Mouse (Mus musculus): ENCODE results near the gene Nudt6.

Gene Nudt6

DNA sequence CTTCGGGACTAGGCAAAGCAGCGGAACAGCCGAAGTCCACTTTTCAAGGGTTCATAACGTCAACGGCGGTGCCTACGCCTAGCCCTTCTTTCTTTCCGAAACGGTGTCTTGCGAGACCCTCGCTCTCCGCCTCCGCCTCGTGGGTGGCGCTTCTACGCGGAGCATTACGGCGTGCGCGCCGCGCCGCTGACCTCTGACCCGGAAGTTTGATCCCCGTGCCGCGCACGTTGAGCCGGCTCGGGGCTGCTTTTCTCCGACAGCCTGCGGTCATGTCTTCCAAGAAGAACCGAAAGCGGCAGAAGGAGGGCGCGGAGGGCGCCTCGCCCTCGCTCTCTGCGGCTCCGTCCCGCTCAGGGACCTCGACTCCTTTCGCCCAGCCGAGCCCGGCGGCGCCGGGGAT is at the start of gene Nudt6:
TSS of gene Nudt6 (minus strand) at position 140 of the 400 bp plus-strand sequence.
- peak; percentile 88 to 94 for DNase-seq (ENCODE audit: low spot score in 2 of 2)

DNA sequence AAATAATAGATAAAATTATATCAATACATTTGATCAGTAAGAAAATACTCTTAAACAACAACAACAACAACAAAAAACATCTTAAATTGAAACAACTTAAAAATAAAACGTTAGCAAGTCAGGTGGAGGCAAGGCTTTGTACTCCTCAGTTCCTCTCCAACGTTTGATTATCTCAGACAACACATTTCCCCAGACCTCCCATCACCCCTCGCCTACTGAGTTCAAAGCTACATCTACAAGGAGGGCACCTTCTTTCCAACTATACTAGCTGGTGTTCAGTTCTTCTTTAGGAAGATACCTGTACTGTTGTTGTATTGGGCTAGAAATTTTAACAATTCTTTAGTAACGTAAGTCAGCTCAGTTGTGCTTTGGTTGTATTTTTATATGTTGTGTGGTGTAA is 49.3 kb upstream of the Nudt6 start:
- DNase-seq (ENCODE audit: low spot score in 2 of 2) = no peak

DNA sequence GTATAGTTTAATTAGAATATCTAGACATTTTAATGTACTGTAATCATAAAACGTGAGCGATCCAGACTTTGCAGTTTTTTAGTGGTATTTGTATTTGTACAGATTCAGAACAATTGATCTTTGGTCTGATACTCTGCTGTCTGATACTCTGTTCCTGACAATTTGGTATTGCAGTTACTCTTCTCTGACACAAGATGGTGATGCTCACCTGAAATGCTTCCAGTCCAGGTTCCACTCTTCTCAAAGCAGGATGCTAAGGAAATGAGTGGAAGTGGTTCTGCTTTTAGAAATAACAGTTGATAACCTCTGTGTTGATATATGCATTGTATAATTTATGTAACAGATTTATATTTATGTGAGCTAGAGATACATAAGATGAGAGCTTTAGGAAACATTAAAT is 48.2 kb upstream of the Nudt6 start:
- no peak for DNase-seq (ENCODE audit: low spot score in 2 of 2)

DNA sequence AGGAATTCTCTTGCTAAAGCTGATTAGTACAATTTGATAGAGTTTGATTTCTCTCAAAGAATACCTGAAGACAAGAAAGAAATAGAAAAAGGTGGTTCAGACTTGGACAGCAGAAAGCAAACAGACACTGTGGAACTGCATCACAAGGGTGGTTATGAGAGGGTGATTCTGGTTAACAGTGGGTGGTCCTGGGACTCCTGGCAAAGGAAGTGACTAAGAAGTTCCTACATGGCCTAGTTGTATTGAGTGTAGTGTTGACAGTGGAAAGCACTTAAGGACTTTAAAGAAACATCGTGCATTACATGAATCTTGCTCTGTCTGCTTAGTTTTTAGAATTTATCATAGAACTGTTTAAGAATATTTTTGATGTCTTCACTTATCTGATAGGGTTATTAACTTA is 36.0 kb upstream of the Nudt6 start:
- no peak for DNase-seq (ENCODE audit: low spot score in 2 of 2)

DNA sequence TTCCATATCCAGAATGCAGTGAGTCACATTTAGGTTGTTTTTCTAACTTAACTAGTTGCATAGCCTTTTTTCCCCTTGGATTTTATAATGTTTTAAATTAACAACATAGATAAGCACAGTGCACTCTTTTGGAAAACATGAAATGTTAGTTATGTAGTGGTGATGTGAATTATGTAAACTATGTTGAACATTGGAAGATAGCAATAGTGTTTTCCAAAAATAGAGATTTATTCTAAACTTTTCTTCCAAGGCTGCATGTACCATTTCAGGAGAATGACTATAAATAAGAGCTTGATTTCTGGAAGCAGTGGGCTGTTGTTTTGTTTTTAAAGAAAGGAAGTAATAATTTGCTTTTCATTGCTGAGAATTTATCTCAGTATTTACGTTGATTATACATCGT is 23.4 kb upstream of the Nudt6 start:
- DNase-seq (ENCODE audit: low spot score in 2 of 2) = no peak

DNA sequence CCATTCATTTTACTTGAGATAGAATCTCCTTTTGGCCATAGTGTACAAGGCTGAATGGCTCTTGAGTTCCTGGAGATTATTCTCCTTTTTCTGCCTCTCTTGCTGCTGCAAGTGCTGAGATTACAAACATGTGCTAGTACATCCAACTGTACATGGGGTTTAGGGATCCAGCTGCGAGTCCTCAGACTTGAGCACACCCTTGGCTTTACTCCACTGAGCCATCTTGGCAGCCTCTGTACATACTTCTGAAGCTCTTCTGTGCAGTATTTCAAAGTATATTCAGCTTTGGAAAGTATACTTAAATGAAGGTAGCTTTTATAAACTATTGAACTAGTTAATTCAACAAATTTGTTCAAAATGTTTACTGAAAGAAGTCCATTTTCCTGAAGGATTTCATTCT is 19.8 kb upstream of the Nudt6 start:
- peak in 1 of 2 experiments; percentile 20 for DNase-seq (ENCODE audit: low spot score in 2 of 2)

DNA sequence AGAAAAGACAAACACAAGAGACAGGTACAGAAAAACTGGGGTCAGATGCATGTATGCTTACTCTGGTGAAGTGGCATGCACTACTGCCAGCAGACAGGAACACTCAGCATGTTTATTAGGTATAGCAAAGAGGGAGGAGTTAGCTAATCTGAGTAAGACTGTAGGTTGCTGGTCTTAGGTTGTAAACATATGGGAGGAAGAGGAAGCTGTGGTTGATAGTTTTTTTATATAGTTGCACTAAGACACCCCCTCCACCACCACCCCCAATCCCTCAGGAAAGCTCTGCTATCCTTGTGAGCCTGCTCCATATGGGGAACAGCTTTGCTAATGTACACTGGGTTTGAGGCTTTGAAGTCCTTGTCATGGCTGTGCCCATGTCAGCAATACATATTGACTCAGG is 10.3 kb upstream of the Nudt6 start:
- DNase-seq (ENCODE audit: low spot score in 2 of 2) = no peak

DNA sequence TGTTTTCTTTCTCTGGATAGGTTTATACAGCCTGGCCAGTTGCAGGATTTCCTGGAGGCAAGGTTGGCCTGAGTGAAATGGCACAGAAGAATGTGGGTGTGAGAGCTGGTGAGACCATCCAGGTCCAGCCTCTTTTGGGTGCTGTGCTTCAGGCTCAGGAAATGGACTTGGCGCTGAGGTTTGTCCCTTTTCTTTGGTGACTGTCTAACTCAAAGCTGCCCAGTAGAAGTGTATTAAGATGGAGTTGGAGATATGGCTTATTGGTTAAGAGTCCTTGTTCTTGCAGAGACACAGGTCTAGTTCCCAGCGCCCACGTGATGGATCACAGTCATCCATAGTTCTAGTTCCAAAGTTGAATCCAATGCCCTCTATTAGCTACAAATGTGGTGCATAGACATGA is 6.1 kb upstream of the Nudt6 start:
- DNase-seq (ENCODE audit: low spot score in 2 of 2) = no peak

DNA sequence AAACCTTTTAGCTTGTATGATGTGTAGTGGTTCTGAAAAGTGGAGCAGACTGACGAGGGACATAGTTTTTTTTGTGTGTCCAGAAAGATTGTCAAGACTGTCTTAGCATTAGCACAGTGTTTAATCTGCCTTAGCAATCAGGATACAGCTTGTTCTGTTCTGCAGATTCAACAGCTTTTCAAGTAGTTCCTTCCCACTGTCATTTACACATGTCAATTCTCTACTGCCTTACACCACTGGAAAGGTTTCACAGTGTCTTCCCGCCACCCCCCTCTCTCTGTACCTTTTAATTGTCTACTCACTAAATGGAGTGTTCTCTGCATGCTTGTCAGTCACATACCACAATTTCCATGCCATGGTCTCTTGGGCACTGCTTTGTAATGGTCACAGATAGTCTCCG is 1.2 kb upstream of the Nudt6 start:
- DNase-seq (ENCODE audit: low spot score in 2 of 2) = no peak

DNA sequence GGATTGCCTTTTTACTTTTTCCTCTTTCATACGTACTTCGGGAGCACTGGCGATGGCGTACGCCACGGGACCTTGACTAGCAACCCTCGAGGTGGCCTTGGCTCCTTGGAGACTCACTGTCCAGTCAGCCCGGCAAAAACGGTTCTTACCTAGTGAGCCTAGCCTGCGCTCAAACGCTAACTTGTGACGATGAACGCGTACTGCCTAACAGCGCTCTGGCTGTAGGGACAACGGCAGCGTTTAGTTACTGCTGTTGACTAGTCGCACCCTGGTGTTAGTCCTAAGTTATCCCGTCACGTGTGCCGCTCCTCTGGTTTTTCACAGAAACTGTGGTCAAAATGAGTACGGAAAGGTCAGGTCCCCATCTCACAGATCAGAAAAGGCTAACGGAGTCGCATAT is 630 bp upstream of the Nudt6 start:
- DNase-seq (ENCODE audit: low spot score in 2 of 2) = no peak

DNA sequence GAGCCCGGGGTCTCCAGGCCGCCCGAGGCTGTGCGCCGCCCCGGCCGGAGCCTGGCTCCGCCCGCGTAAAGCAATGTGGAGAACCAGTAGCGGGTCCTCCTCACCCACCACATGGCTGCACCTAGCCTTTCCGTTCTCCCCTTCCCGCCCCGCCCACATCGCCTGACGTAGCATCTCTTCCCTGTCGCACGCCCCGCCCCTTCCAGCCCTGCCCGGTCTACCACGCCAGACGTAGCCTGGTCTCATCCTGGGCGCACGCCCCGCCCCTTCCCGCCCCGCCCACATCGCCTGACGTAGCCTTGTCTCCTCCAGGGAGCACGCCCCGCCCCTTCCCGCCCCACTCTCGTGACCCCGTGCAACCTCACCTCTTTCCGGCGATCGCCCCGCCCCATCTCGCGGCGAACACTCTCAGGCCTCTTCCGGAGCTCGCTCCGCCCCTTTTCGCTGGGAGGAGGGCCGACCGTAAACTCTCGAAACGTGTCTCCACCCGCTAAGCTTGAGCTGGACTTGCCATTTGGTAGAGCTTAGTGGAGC is 486 bp downstream of the Nudt6 start, which contains the start of gene Spata5:
TSS of gene Spata5 (plus strand) at position 439 of the 534 bp plus-strand sequence.
- DNase-seq (ENCODE audit: low spot score in 2 of 2) = peak; percentile 97

DNA sequence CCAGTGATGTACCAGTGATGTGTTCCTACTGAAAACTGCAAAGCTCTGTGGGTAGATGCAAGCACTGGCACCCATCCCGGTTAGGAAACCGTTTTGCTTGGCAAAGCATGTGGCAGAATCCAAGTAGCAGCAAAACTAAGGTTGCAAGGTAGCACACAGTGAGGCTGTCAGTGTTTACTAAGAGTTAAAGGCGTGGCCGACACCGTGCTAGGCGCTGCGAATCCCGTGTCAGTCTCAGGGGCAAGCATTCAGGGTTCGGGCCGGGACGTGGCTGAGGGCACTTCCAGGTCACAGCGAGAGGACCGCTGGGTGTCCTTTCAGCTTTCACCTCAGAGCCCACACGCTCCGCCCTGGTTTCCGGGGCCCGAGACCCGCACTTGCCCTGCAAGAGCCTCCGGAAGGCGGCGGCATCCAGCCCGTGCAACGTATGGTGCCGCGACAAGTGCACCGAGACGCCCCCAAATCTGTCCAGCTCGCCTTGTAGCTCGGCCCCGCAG is 1.0 kb downstream of the Nudt6 start:
- no peak for DNase-seq (ENCODE audit: low spot score in 2 of 2)

DNA sequence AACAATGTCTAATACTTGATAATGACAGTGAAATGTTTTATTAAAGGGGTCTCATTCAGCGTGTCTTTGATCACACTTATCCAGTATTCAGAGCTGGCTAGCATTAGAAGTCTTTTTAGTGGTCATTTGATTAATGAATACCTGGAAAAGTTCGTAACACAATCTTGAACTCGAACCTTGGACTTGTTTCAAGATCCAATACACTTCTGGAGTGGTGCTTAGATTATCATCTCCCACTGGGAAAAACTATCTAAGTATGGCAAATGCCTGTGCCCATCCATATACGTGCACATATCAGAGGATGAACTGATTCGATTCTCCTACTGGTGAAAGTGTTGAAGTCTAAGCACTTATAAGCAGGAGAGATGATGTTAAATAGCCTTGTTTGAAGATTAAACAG is 1.7 kb downstream of the Nudt6 start:
- DNase-seq (ENCODE audit: low spot score in 2 of 2) = no peak

DNA sequence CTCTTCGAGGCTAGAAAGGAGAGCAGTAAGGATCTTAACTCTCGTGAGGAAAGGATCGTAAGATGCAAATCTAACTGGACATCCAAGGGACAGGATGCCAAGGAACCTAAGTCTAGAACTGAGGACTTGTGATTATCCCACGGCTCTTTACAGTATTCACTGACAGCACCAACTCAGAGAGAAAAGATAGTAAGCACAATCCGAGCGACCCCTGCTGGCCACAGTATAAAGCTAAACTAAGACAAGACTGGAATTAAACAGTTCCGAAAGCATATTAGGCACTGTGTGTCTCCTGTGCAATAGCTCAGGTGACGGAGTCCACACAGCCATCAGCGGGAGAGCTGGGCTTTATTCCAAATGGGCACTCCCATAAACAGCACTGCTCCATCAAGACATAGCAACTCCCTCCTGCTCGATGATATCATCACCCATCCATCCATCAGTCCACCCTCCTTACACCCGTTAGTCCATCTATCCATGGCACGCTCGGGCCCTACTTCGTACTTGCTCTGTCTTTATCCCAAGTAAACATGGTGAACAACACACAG is 5.5 kb downstream of the Nudt6 start:
- peak; percentile 55 to 81 for DNase-seq (ENCODE audit: low spot score in 2 of 2)

DNA sequence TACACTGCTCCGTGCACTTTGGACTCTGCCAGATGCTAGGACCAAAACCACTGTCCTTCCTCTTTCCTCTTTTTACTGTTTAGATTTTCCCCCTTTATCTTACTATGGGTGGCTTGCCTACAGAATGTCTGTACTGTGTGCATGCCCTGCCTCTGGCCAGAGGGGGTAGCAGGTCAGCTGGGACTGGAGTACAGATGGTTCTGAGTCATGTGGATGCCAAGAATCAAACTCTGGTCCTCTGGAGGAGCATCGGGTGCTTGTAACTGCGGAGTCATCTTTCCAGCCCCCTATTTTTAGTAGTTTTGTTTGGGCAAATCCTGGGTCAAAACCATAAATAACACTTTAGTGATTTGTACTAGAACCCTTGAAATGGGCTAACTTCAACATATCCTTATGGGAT is 6.6 kb downstream of the Nudt6 start:
- DNase-seq (ENCODE audit: low spot score in 2 of 2) = no peak

DNA sequence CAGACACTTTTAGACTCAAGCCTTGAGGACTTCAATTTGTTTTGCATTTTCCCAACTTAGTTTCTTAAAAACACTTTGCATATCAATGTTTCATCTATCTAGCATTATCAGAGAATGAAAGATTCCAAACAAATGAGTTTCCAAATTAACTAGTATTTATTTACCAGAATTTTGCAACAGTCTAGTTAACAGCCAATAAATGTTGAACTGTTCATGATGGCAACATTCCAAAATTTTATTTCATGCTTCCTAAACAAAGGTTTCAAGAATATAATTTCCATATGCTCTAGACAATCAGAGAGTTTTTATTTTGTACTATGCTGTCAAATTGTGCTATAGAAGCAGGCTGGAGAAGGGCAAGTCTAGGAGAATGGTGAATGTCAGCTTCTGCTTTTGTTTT is 12.4 kb downstream of the Nudt6 start:
- DNase-seq (ENCODE audit: low spot score in 2 of 2) = no peak

DNA sequence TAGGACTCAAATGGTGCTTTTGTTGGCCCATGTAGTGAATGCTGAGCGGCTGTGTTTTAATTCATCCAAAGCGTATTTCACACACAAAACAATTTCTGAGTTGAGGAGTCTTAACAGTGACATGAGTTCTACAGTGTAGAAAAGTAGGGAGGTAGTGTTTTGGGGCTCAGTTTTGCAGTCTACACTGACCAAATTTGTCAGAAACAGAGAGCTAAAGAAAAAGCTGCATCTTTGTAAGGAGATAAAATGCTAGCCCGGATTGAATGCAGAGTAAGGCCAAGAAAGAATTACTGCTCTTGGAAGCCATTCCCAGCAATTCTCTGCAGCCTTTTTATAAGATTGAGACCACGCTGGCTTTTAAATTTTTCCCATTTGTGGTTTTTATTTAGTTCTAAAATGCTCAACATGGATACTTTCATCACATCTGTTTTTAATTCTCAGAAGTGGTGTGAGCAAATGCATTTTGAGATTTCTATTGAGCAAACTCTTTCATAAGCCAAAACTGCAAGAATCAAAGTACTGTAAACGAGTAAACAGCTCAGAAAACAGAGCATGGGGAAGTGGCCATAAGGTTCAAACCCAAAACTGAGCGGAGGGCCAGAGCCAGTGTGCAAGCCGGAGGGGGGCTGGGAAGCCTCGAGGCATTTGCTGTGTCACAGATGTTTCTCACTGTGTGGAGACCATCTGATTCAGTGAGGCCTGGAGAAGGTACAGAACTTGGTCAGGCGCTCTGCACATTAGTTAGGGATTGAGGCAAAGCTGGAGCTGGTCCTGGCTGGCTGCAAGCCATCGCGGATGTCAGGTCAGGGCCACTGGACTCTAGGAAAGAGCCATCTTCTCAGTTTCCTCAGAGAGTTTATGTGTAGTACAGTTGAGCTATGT is 18.0 kb downstream of the Nudt6 start:
- DNase-seq (ENCODE audit: low spot score in 2 of 2) = peak in 1 of 2 experiments; percentile 63

DNA sequence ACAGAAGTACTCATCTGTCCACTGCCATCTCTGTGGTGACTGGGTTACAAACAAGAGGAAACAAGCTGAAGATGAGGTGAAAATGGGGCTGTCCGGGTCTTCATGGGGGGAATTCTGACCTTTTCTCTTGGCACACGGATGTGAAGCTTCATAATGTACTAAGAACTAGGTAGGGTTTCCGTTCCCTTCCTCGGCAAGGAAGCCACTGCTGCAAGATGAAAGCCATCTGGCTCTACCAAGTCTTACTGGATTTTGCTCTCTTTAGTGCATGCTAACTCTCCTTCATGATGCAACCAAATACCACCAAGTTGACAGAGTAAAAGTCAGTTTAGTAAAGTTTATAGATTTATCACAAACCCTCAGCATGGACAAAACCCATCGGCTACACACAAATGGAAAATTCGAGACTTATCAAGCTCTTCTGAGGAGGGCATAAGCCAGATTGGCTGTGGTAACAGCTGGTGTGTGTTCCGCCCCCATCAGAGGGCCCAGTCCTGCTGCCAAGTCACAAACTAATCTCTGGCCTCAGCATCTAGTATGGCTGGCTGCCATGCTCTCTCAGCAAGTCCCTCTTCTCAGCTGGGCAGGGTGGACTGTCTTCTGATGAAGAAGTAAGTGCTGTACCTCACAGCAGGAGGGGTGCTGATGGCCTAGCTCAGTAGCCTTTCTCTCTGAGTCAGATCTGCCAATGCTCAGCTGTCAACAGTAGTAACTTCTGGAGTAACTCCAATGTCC is 21.2 kb downstream of the Nudt6 start:
- peak in 1 of 2 experiments; percentile 66 for DNase-seq (ENCODE audit: low spot score in 2 of 2)

DNA sequence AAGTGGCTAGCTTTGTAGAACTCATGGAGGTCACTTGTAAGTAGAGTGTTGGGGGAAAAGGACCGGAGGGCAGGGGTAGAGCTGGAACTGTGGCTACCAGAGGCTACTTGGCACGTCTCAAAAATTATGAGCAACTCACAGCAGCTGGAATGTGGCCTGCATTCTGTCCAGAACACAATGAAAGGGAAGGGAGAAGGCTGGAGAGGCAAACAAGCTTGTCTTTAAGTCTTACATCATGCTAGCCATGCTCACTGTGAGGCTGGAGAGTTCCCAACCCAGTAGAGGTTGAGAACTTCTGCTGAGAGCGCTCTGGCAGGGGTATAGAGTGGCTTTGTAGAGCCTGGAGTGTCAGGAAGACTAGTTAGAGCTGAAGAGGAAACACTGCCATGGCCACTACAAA is 22.4 kb downstream of the Nudt6 start:
- DNase-seq (ENCODE audit: low spot score in 2 of 2) = no peak

DNA sequence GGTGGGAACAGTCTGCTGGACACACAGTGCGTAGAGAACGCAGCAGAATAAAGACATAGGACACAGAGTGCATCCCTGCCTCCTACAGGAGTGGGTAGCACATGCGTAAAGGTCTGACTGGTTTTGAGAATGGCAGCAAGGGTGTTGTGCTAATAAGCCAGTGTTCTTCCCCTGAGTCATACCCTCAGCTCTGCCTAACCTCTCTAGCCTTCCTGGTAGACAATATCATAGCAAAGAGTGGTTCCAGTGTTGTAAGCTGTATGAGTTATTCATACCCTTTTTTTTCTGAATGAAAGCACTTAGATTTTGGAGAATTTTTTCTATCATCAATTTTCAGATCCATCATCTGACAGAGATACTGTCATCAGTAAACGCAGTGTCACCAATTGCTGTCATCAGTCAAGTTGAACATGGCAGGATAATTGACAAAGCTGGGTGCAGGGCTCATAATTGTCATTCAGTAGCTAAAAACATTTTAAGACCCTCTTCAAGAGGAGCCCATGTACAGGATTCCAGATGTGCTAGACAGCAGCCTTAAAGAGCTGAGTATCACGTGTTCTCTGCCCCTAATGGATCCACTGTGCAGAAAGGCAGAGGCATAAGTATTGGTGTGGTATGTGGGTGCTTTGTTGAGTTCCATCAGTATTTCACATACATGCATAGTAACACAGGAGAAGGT is 22.9 kb downstream of the Nudt6 start:
- DNase-seq (ENCODE audit: low spot score in 2 of 2) = no peak

DNA sequence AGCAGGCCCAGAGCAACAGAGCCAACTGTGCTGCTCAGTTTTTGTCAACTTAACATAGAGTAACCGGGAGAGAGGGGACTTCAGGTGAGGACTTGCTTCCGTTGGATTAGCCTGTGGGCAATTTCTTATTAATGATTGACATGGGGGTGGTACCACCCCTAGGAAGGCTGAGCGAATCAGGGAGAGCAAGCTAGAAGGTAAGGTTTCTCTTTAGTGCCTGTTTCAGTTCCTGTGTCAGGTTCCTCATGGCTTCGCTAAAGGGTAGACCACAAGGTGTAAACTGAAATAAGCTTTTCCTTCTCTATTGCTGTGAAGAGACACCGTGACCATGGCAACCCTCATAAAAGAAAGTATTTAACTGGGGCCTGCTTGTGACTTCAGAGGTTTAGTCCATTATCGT is 32.7 kb downstream of the Nudt6 start:
- DNase-seq (ENCODE audit: low spot score in 2 of 2) = no peak

Measured in urinary bladder, postnatal 4 days (tissue).